In genomic region chr6:91180767-91181171, GRCm38 (mm10) we compare ENCODE assay signal across 10 mouse cellular contexts. TPM values are rescaled to one million over a fixed set of nuclear protein-coding genes. Genes with fewer than 3 reads are reported as not detected.
A peak's percentile ranks its signal among the peaks of the same experiment; 100 is the strongest.
DNase-seq lines count a peak whose midpoint lies in the region; ATAC-seq lines count a peak whose summit lies in the region.
"Had no signal": no experiment of that assay in that cellular context is flagged by ENCODE, and none has a peak within 500 bp of the region (broad histone marks: within the 10 kb centered on the region; RNA-seq: fewer than 3 reads in every experiment).

No protein-coding gene starts in this region.

- no peaks in the 10 kb centered on the region for H3K36me3 ChIP-seq in hindbrain, embryonic 11.5 days (ENCODE audit: control insufficient read depth, insufficient read depth, low read length)
- no peaks in the 10 kb centered on the region for H3K36me3 ChIP-seq in hindbrain, embryonic 13.5 days
- H3K36me3 ChIP-seq in embryonic facial prominence, embryonic 12.5 days: no peaks in the 10 kb centered on the region
- no peaks in the 10 kb centered on the region for H3K36me3 ChIP-seq in heart, embryonic 12.5 days

- no peak overlapping the region for H3K9ac ChIP-seq in hindbrain, embryonic 11.5 days (ENCODE audit: low read depth, low read length)
- no peak overlapping the region for H3K9ac ChIP-seq in hindbrain, embryonic 13.5 days
- no peak overlapping the region for H3K9ac ChIP-seq in embryonic facial prominence, embryonic 12.5 days
- no peak overlapping the region for H3K9ac ChIP-seq in heart, embryonic 12.5 days

- H3K4me3 ChIP-seq in hindbrain, embryonic 11.5 days (ENCODE audit: low read depth, low read length): no peak overlapping the region
- H3K4me3 ChIP-seq in hindbrain, embryonic 13.5 days: no peak overlapping the region
- H3K4me3 ChIP-seq in embryonic facial prominence, embryonic 12.5 days: no peak overlapping the region
- no peak overlapping the region for H3K4me3 ChIP-seq in heart, embryonic 12.5 days

- peak; percentile 27 for DNase-seq in hindbrain, embryonic 11.5 days (ENCODE audit: low spot score)
- DNase-seq in 3T3-L1 (ENCODE audit: low read depth, low spot score) (peak; percentile 57), adipocyte (ENCODE audit: low spot score) (no peak)
- DNase-seq in T-cell, adult 2 months (ENCODE audit: low spot score): no peak
- DNase-seq: thymus, postnatal 14 days had no signal

- 52% methylated on average over 9 of the region's 9 CpGs for WGBS in hindbrain, embryonic 11.5 days
- 55% methylated on average over 9 of the region's 9 CpGs for WGBS in hindbrain, embryonic 13.5 days
- WGBS in embryonic facial prominence, embryonic 12.5 days: 23% methylated on average over 9 of the region's 9 CpGs
- WGBS in heart, embryonic 12.5 days: 62% methylated on average over 9 of the region's 9 CpGs

- ATAC-seq in hindbrain, embryonic 11.5 days (ENCODE audit: low FRiP score): peak; percentile 35; the same call in 1 of the 2 replicates
- ATAC-seq in hindbrain, embryonic 13.5 days (ENCODE audit: low FRiP score): no peak
- peak; percentile 71 for ATAC-seq in embryonic facial prominence, embryonic 12.5 days (ENCODE audit: insufficient number of reproducible peaks, insufficient read depth, low FRiP score, low TSS enrichment)
- no peak for ATAC-seq in heart, embryonic 12.5 days (ENCODE audit: insufficient number of reproducible peaks, low FRiP score)
- no peak for ATAC-seq in cerebellum, adult (ENCODE audit: insufficient number of reproducible peaks, low FRiP score, low TSS enrichment)
- ATAC-seq: midbrain, embryonic 16.5 days had no signal

- no peaks in the 10 kb centered on the region for H3K27me3 ChIP-seq in hindbrain, embryonic 11.5 days (ENCODE audit: control insufficient read depth, insufficient read depth, low read length)
- no peaks in the 10 kb centered on the region for H3K27me3 ChIP-seq in hindbrain, embryonic 13.5 days
- no peaks in the 10 kb centered on the region for H3K27me3 ChIP-seq in embryonic facial prominence, embryonic 12.5 days
- 0 out of 2 replicates have a peak, but pooled peaks cover 16% of the 10 kb centered on the region for H3K27me3 ChIP-seq in heart, embryonic 12.5 days (replicated peaks)

- no peaks in the 10 kb centered on the region for H3K9me3 ChIP-seq in hindbrain, embryonic 11.5 days (ENCODE audit: control insufficient read depth, low read length)
- no peaks in the 10 kb centered on the region for H3K9me3 ChIP-seq in hindbrain, embryonic 13.5 days
- H3K9me3 ChIP-seq in embryonic facial prominence, embryonic 12.5 days: no peaks in the 10 kb centered on the region
- H3K9me3 ChIP-seq in heart, embryonic 12.5 days (replicated peaks): no peaks in the 10 kb centered on the region

- no peak overlapping the region for H3K27ac ChIP-seq in hindbrain, embryonic 11.5 days (ENCODE audit: low read depth, low read length)
- no peak overlapping the region for H3K27ac ChIP-seq in hindbrain, embryonic 13.5 days
- H3K27ac ChIP-seq in embryonic facial prominence, embryonic 12.5 days: peak overlapping the region; percentile 90
- peak overlapping the region; percentile 38 for H3K27ac ChIP-seq in heart, embryonic 12.5 days (ENCODE audit: poor library complexity, severe bottlenecking)

- H3K4me2 ChIP-seq in hindbrain, embryonic 11.5 days (replicated peaks; ENCODE audit: low read depth, low read length): no peak overlapping the region
- H3K4me2 ChIP-seq in hindbrain, embryonic 13.5 days: no peak overlapping the region
- H3K4me2 ChIP-seq in embryonic facial prominence, embryonic 12.5 days (replicated peaks): peak overlapping the region; percentile 18; the same call in 1 of the 2 replicates
- no peak overlapping the region for H3K4me2 ChIP-seq in heart, embryonic 12.5 days

- no peaks in the 10 kb centered on the region for H3K4me1 ChIP-seq in hindbrain, embryonic 11.5 days (replicated peaks; ENCODE audit: control insufficient read depth, insufficient read depth, low read length)
- 0 out of 2 replicates have a peak, but pooled peaks cover 15% of the 10 kb centered on the region for H3K4me1 ChIP-seq in hindbrain, embryonic 13.5 days (replicated peaks)
- H3K4me1 ChIP-seq in embryonic facial prominence, embryonic 12.5 days: peaks cover 31% of the 10 kb centered on the region
- H3K4me1 ChIP-seq in heart, embryonic 12.5 days (replicated peaks): peaks cover 24% of the 10 kb centered on the region

RNA-seq across cellular contexts. Expression of gene Hdac11, which starts 24.3 kb away (rescaled TPM):
- 13.2 and 14.5 TPM in 2 replicates for polyA plus RNA-seq in hindbrain, embryonic 11.5 days (2014; fragmentation: Nextera tagmentation; extraction: Ambion mirVana)
- 33.6 and 34.2 TPM in 2 replicates for polyA plus RNA-seq in hindbrain, embryonic 13.5 days (2015; fragmentation: Nextera tagmentation; extraction: Ambion mirVana)
- 16.7 and 16.8 TPM in 2 replicates for polyA plus RNA-seq in embryonic facial prominence, embryonic 12.5 days (2016; fragmentation: Nextera tagmentation; extraction: Ambion mirVana)
- polyA plus RNA-seq in heart, embryonic 12.5 days (2016; fragmentation: Nextera tagmentation; extraction: Ambion mirVana): 8.8 and 9.0 TPM in 2 replicates

RNA-seq across cellular contexts. Expression of gene Fbln2, which starts 31.5 kb away (rescaled TPM):
- 30.7 and 36.5 TPM in 2 replicates for polyA plus RNA-seq in hindbrain, embryonic 11.5 days (2014; fragmentation: Nextera tagmentation; extraction: Ambion mirVana)
- polyA plus RNA-seq in hindbrain, embryonic 13.5 days (2015; fragmentation: Nextera tagmentation; extraction: Ambion mirVana): 27.4 and 32.0 TPM in 2 replicates
- 179 and 200 TPM in 2 replicates for polyA plus RNA-seq in embryonic facial prominence, embryonic 12.5 days (2016; fragmentation: Nextera tagmentation; extraction: Ambion mirVana)
- polyA plus RNA-seq in heart, embryonic 12.5 days (2016; fragmentation: Nextera tagmentation; extraction: Ambion mirVana): 210 and 213 TPM in 2 replicates

Comparison
In these comparisons a context has a peak if more than half of its experiments do, and no peak if none do; other contexts are left out.
1. ATAC-seq: peak in hindbrain, embryonic 11.5 days (single experiment) and embryonic facial prominence, embryonic 12.5 days (single experiment); none in hindbrain, embryonic 13.5 days (single experiment), heart, embryonic 12.5 days (single experiment) and cerebellum, adult (single experiment).
2. DNase-seq: peak in hindbrain, embryonic 11.5 days (single experiment) and 3T3-L1 (single experiment); none in adipocyte (single experiment) and T-cell, adult 2 months (single experiment).
3. H3K27ac ChIP-seq: peak in embryonic facial prominence, embryonic 12.5 days (single experiment) and heart, embryonic 12.5 days (single experiment); none in hindbrain, embryonic 11.5 days (single experiment) and hindbrain, embryonic 13.5 days (single experiment).